18 mouse cellular contexts compared by ENCODE assay signal in the genomic region with DNA sequence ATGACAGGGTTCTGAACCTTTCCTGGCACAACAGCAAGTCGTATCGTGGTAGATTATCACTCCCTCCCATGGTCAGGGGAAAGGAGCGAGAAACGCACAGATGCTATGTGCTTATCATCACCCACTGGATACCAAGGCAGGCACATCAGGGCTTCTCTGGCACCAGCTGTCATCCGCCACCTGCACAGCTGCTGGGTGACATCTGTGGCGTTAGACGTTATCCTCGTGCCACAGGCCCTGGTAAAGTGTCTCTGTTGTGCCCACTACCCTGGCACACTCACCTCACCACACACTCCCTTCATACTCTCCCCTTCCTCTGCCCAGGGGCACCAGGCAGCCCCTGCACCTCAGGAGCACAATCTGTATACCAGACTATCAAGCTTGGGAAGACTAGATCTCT.
DNase-seq lines count a peak whose midpoint lies in the region; ATAC-seq lines count a peak whose summit lies in the region.
"Had no signal": no experiment of that assay in that cellular context is flagged by ENCODE, and none has a peak within 500 bp of the region (broad histone marks: within the 10 kb centered on the region; RNA-seq: fewer than 3 reads in every experiment).

No protein-coding gene starts in this region.

- DNase-seq in forebrain, embryonic 14.5 days (ENCODE audit: low spot score): no peak
- DNase-seq in heart, adult 9 months (ENCODE audit: low spot score in 2 of 2): no peak
- peak; percentile 67 for DNase-seq in midbrain, embryonic 11.5 days (ENCODE audit: low spot score, missing footprints)
- no peak for DNase-seq in T-cell, adult 2 months (ENCODE audit: low spot score)
- DNase-seq: cerebellum, adult 2 months; cerebellum, postnatal 25 days; kidney, adult 11 months; kidney, postnatal 36 days; lung, postnatal 10 days had no signal

- no peak for ATAC-seq in forebrain, embryonic 13.5 days
- no peak for ATAC-seq in forebrain, embryonic 14.5 days
- ATAC-seq in heart, embryonic 16.5 days (replicated peaks; ENCODE audit: extremely low read depth, insufficient read depth, low FRiP score): no peak
- no peak for ATAC-seq in midbrain, embryonic 11.5 days (ENCODE audit: low FRiP score)
- no peak for ATAC-seq in midbrain, embryonic 15.5 days (replicated peaks)
- ATAC-seq: forebrain, embryonic 15.5 days; liver, embryonic 12.5 days had no signal

- H3K9ac ChIP-seq in forebrain, embryonic 13.5 days: no peak overlapping the region
- no peak overlapping the region for H3K9ac ChIP-seq in forebrain, embryonic 14.5 days (ENCODE audit: low read length)
- H3K9ac ChIP-seq in heart, embryonic 16.5 days (ENCODE audit: low read length): no peak overlapping the region
- H3K9ac ChIP-seq in midbrain, embryonic 11.5 days (ENCODE audit: low read length): no peak overlapping the region
- H3K9ac ChIP-seq in midbrain, embryonic 15.5 days: no peak overlapping the region
- H3K9ac ChIP-seq: embryonic facial prominence, embryonic 12.5 days; forebrain, embryonic 15.5 days; kidney, embryonic 15.5 days; limb, embryonic 13.5 days; liver, embryonic 12.5 days; midbrain, embryonic 12.5 days had no signal

- WGBS in forebrain, embryonic 13.5 days: 87% methylated on average over 8 of the region's 8 CpGs
- WGBS in forebrain, embryonic 14.5 days: 74% methylated on average over 8 of the region's 8 CpGs
- 50% methylated on average over 8 of the region's 8 CpGs for WGBS in heart, embryonic 16.5 days
- WGBS in midbrain, embryonic 11.5 days: 95% methylated on average over 8 of the region's 8 CpGs
- 74% methylated on average over 8 of the region's 8 CpGs for WGBS in midbrain, embryonic 15.5 days

- 0 out of 2 replicates have a peak, but pooled peaks cover 8% of the 10 kb centered on the region for H3K4me1 ChIP-seq in forebrain, embryonic 13.5 days
- H3K4me1 ChIP-seq in forebrain, embryonic 14.5 days (ENCODE audit: control insufficient read depth, insufficient read depth, low read length): no peaks in the 10 kb centered on the region
- H3K4me1 ChIP-seq in heart, embryonic 16.5 days (ENCODE audit: control insufficient read depth, insufficient read depth, low read length): peaks cover 77% of the 10 kb centered on the region
- no peaks in the 10 kb centered on the region for H3K4me1 ChIP-seq in midbrain, embryonic 11.5 days (ENCODE audit: control insufficient read depth, insufficient read depth, low read length)
- peaks cover 10% of the 10 kb centered on the region; the same call in 1 of the 2 replicates for H3K4me1 ChIP-seq in midbrain, embryonic 15.5 days
- H3K4me1 ChIP-seq: liver, embryonic 12.5 days; midbrain, embryonic 12.5 days had no signal

- no peak overlapping the region for H3K4me3 ChIP-seq in forebrain, embryonic 13.5 days
- H3K4me3 ChIP-seq in forebrain, embryonic 14.5 days (ENCODE audit: low read depth, low read length): no peak overlapping the region
- H3K4me3 ChIP-seq in heart, embryonic 16.5 days (ENCODE audit: low read length): no peak overlapping the region
- no peak overlapping the region for H3K4me3 ChIP-seq in midbrain, embryonic 11.5 days (ENCODE audit: low read depth, low read length)
- no peak overlapping the region for H3K4me3 ChIP-seq in midbrain, embryonic 15.5 days
- H3K4me3 ChIP-seq: embryonic facial prominence, embryonic 12.5 days; forebrain, embryonic 15.5 days; kidney, embryonic 15.5 days; limb, embryonic 13.5 days; liver, embryonic 12.5 days; midbrain, embryonic 12.5 days had no signal

- no peak overlapping the region for H3K4me2 ChIP-seq in forebrain, embryonic 13.5 days
- H3K4me2 ChIP-seq in forebrain, embryonic 14.5 days (ENCODE audit: low read length): no peak overlapping the region
- H3K4me2 ChIP-seq in heart, embryonic 16.5 days (ENCODE audit: low read depth, low read length): no peak overlapping the region
- no peak overlapping the region for H3K4me2 ChIP-seq in midbrain, embryonic 11.5 days
- H3K4me2 ChIP-seq in midbrain, embryonic 15.5 days: no peak overlapping the region
- H3K4me2 ChIP-seq: embryonic facial prominence, embryonic 12.5 days; forebrain, embryonic 15.5 days; kidney, embryonic 15.5 days; limb, embryonic 13.5 days; liver, embryonic 12.5 days; midbrain, embryonic 12.5 days had no signal

- H3K9me3 ChIP-seq in forebrain, embryonic 13.5 days (replicated peaks): no peaks in the 10 kb centered on the region
- no peaks in the 10 kb centered on the region for H3K9me3 ChIP-seq in forebrain, embryonic 14.5 days (replicated peaks; ENCODE audit: control insufficient read depth, low read length)
- no peaks in the 10 kb centered on the region for H3K9me3 ChIP-seq in heart, embryonic 16.5 days (replicated peaks; ENCODE audit: control insufficient read depth, low read length)
- H3K9me3 ChIP-seq in midbrain, embryonic 11.5 days (ENCODE audit: control insufficient read depth, low read length): no peaks in the 10 kb centered on the region
- no peaks in the 10 kb centered on the region for H3K9me3 ChIP-seq in midbrain, embryonic 15.5 days
- H3K9me3 ChIP-seq: embryonic facial prominence, embryonic 12.5 days; forebrain, embryonic 15.5 days; kidney, embryonic 15.5 days; limb, embryonic 13.5 days; liver, embryonic 12.5 days; midbrain, embryonic 12.5 days had no signal

- H3K36me3 ChIP-seq in forebrain, embryonic 13.5 days (ENCODE audit: poor library complexity, severe bottlenecking): no peaks in the 10 kb centered on the region
- no peaks in the 10 kb centered on the region for H3K36me3 ChIP-seq in forebrain, embryonic 14.5 days (ENCODE audit: control insufficient read depth, insufficient read depth, low read length)
- peaks cover 8% of the 10 kb centered on the region for H3K36me3 ChIP-seq in heart, embryonic 16.5 days (ENCODE audit: control insufficient read depth, insufficient read depth)
- no peaks in the 10 kb centered on the region for H3K36me3 ChIP-seq in midbrain, embryonic 11.5 days (ENCODE audit: control insufficient read depth, insufficient read depth, low read length)
- no peaks in the 10 kb centered on the region for H3K36me3 ChIP-seq in midbrain, embryonic 15.5 days (replicated peaks)
- H3K36me3 ChIP-seq: kidney, embryonic 15.5 days; liver, embryonic 12.5 days; midbrain, embryonic 12.5 days had no signal

- H3K27me3 ChIP-seq in forebrain, embryonic 13.5 days: no peaks in the 10 kb centered on the region
- H3K27me3 ChIP-seq in forebrain, embryonic 14.5 days (replicated peaks; ENCODE audit: control insufficient read depth, insufficient read depth, low read length): no peaks in the 10 kb centered on the region
- H3K27me3 ChIP-seq in heart, embryonic 16.5 days (ENCODE audit: control insufficient read depth, insufficient read depth, low read length): no peaks in the 10 kb centered on the region
- no peaks in the 10 kb centered on the region for H3K27me3 ChIP-seq in midbrain, embryonic 11.5 days (ENCODE audit: control insufficient read depth, insufficient read depth, low read length)
- no peaks in the 10 kb centered on the region for H3K27me3 ChIP-seq in midbrain, embryonic 15.5 days (replicated peaks)
- H3K27me3 ChIP-seq: embryonic facial prominence, embryonic 12.5 days; forebrain, embryonic 15.5 days; kidney, embryonic 15.5 days; limb, embryonic 13.5 days; midbrain, embryonic 12.5 days had no signal

- H3K27ac ChIP-seq in forebrain, embryonic 13.5 days: peak overlapping the region; percentile 26; the same call in 1 of the 2 replicates
- no peak overlapping the region for H3K27ac ChIP-seq in forebrain, embryonic 14.5 days (ENCODE audit: low read depth, low read length)
- H3K27ac ChIP-seq in heart, embryonic 16.5 days (ENCODE audit: low read length): peak overlapping the region; percentile 42
- H3K27ac ChIP-seq in midbrain, embryonic 11.5 days (ENCODE audit: low read depth, low read length): no peak overlapping the region
- no peak overlapping the region for H3K27ac ChIP-seq in midbrain, embryonic 15.5 days
- H3K27ac ChIP-seq: embryonic facial prominence, embryonic 12.5 days; forebrain, embryonic 15.5 days; kidney, embryonic 15.5 days; limb, embryonic 13.5 days; liver, embryonic 12.5 days; midbrain, embryonic 12.5 days had no signal

Comparison
In these comparisons a context has a peak if more than half of its experiments do, and no peak if none do; other contexts are left out.
1. H3K27ac ChIP-seq: peak in forebrain, embryonic 13.5 days (single experiment) and heart, embryonic 16.5 days (single experiment); none in forebrain, embryonic 14.5 days (single experiment), midbrain, embryonic 11.5 days (single experiment) and midbrain, embryonic 15.5 days (single experiment).